Mouse (Mus musculus) heart, embryonic 12.5 days (tissue): ENCODE results near the gene Vcp. TPM values are rescaled to one million over a fixed set of nuclear protein-coding genes. Genes with fewer than 3 reads are reported as not detected.
A peak's percentile ranks its signal among the peaks of the same experiment; 100 is the strongest.

Experiments
- ATAC-seq: fragments of 200-750 bp; cut with Nextera tagmentation; 2 replicates; pipeline ENCODE4 v1.8.0; 2017; ENCODE audit warnings: moderate TSS enrichment, moderate library complexity; ENCODE audit not compliant: insufficient number of reproducible peaks, low FRiP score
- H3K27ac ChIP-seq: fragments of 300-500 bp; sonication (generic); 2 replicates; pipeline ENCODE4 v1.5.1; 2016; ENCODE audit warnings: mild to moderate bottlenecking, moderate library complexity; ENCODE audit not compliant: poor library complexity, severe bottlenecking
- H3K27me3 ChIP-seq: fragments of 300-500 bp; sonication (generic); replicated peaks from 2 replicates; pipeline ENCODE4 v1.6.1; 2016; ENCODE audit warnings: mild to moderate bottlenecking, moderate library complexity
- H3K36me3 ChIP-seq: fragments of 300-500 bp; sonication (generic); 2 replicates; pipeline ENCODE4 v1.6.1; 2016; ENCODE audit warnings: mild to moderate bottlenecking, moderate library complexity
- H3K4me1 ChIP-seq: fragments of 300-500 bp; sonication (generic); replicated peaks from 2 replicates; pipeline ENCODE4 v1.6.1; 2016; ENCODE audit warnings: mild to moderate bottlenecking
- H3K4me2 ChIP-seq: fragments of 300-500 bp; sonication (generic); 2 replicates; pipeline ENCODE4 v1.6.1; 2016; ENCODE audit warnings: mild to moderate bottlenecking, moderate library complexity
- H3K4me3 ChIP-seq: fragments of 300-500 bp; sonication (generic); 2 replicates; pipeline ENCODE4 v1.5.1; 2016; ENCODE audit warnings: mild to moderate bottlenecking
- H3K9ac ChIP-seq: fragments of 300-500 bp; sonication (generic); 2 replicates; pipeline ENCODE4 v1.6.1; 2016; ENCODE audit warnings: mild to moderate bottlenecking, moderate library complexity
- H3K9me3 ChIP-seq: fragments of 300-500 bp; sonication (generic); replicated peaks from 2 replicates; pipeline ENCODE4 v1.6.1; 2016; ENCODE audit warnings: mild to moderate bottlenecking, moderate library complexity
- WGBS: fragments of 180-500 bp; shearing (Covaris S2); methylation state at CpG from one replicate; pipeline ENCODE4 v1.1.7; 2016; 5-methylcytosine and 5-hydroxymethylcytosine counted together
- polyA plus RNA-seq: library from polyadenylated mRNA; unstranded; fragments of >200 nt; fragmentation: Nextera tagmentation; extraction: Ambion mirVana; gene quantifications from 2 replicates; pipeline ENCODE4 v1.2.1, GENCODE M21; 2016

Gene Vcp
- polyA plus RNA-seq, 1 experiment from 2014 or later, result 568 TPM

DNA sequence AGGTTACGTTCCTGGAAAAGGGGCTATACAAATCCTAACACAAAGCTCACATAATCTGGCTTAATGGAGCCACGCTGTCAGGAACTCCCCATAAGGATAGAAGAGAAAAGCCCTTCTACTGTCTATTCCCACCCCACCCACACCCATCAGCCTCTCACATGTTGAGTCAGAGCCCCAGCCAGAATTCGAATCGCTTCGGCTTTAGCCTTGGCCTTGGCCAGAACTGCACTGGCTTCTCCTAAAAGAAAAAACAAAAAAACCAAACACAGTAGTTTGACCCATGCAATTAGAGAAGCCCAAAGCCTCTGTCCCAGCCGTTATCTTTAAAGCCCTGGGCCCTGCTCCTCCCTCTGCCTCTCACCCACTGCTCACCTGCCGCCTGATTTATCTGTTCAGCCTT, 28.8 kb upstream of the Vcp start:
- H3K4me3 ChIP-seq, result no peak overlapping the region
- ATAC-seq, result no peak
- WGBS, result 93% methylated on average over 7 of the region's 7 CpGs
- peaks cover 51% of the 10 kb centered on the region for H3K36me3 ChIP-seq
- H3K27me3 ChIP-seq, result no peaks in the 10 kb centered on the region
- no peak overlapping the region for H3K9ac ChIP-seq
- no peak overlapping the region for H3K4me2 ChIP-seq
- no peak overlapping the region for H3K27ac ChIP-seq
- H3K9me3 ChIP-seq, result no peaks in the 10 kb centered on the region
- peaks cover 23% of the 10 kb centered on the region for H3K4me1 ChIP-seq

DNA sequence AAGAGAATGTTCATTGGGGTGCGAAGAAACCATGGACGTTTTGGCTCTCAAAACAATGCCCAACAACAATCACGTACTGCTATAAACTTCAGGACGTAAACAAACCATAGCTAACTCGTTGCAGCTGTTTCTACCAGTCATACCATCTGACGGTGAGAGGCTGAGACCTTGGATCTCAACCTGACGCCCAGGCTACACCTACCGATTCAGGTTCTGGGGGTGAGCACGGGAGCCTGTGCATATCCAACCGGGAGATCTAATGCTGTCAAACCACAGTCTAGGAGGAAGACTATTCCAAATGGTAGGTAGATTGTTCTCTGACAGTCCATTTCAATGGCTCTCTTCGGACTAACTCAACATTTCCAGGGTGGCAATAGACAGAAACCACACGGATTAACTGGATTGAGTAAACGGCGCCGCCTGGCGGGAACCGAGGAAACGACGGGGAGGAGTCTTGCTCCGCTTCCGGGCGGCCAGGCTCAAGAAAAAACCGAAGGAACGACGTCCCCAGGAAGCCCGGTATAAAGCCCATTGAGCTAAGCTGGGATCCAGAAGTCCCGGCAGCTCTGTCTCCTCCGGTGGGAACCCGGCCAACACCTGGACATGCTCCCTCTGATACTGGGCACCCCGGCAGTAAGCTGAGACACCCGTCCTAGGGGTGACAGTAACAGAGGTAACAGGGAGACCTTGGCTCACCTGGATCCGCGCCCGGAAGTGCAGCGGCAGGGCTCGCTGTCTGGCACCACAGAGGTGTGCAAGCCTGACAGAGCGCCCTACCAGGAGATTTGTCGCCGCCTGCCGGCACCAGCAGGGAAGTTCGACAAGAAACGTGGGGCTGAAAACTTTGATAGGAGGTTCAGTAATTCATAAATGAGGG, 25.0 kb upstream of the Vcp start, which contains the start of gene Pigo:
Gene Pigo, minus strand, starts transcription at position 736 of the 877 bp plus-strand sequence.
- WGBS, result 10% methylated on average over 42 of the region's 42 CpGs
- Histone ChIP-seq H3K27me3 (no peaks in the 10 kb centered on the region), H3K36me3 (peaks cover 69% of the 10 kb centered on the region), H3K9me3 (no peaks in the 10 kb centered on the region), H3K27ac (peak within 1 kb of the TSS; percentile 86), H3K4me3 (peak within 1 kb of the TSS; percentile 68), H3K4me1 (peaks cover 15% of the 10 kb centered on the region), H3K4me2 (peak within 1 kb of the TSS; percentile 75), H3K9ac (peak within 1 kb of the TSS; percentile 66)
- ATAC-seq, result peak; percentile 89

DNA sequence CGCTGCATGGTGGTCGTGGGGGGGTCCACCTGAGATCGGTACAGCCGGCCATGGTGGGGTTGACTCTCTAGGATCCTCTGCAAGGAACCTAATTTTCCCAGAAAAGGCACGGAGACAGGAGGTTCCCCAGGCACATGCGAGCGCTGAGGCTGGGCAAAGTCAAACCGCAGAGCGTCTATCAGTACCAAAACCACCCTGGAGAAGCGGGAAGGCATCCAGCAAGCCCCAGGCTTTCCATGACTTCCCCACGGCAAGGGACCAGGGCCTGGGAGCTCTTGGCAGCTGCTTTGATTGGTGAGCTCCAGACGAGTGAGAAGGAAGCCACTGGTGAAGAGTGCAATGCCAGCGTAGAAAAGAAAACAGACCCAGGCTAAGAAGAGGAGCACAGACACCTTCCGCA, 24.4 kb upstream of the Vcp start:
- no peaks in the 10 kb centered on the region for H3K9me3 ChIP-seq
- H3K4me2 ChIP-seq, result peak overlapping the region; percentile 75
- H3K4me3 ChIP-seq, result peak overlapping the region; percentile 68
- H3K27ac ChIP-seq, result no peak overlapping the region
- ATAC-seq, result no peak
- H3K4me1 ChIP-seq, result peaks cover 10% of the 10 kb centered on the region
- H3K36me3 ChIP-seq, result peaks cover 73% of the 10 kb centered on the region
- 78% methylated on average over 14 of the region's 14 CpGs for WGBS
- H3K27me3 ChIP-seq, result no peaks in the 10 kb centered on the region
- peak overlapping the region; percentile 66 for H3K9ac ChIP-seq

DNA sequence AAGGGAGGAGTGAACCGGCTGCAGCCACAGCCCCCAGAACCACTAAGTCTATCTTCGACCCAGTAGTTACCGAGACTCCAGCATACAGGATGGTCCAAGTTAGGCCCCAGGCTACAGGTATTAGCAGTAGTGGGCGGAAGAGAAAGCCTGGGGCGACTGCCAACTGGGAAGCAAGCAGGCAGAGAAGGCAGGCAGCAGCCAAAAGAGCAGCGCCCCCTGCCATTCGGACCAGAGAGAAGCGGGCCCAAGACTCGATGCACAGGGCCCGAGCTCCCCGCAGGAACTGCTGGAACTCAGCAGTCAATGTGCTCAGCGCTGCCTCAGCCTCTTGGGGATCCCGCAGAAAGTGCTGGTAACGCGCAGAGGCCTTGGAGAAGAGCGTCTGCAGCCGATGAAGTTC, 21.0 kb upstream of the Vcp start:
- Histone ChIP-seq H3K4me3 (no peak overlapping the region), H3K9ac (no peak overlapping the region), H3K36me3 (peaks cover 71% of the 10 kb centered on the region), H3K27me3 (no peaks in the 10 kb centered on the region), H3K4me1 (peaks cover 10% of the 10 kb centered on the region), H3K27ac (no peak overlapping the region), H3K4me2 (no peak overlapping the region), H3K9me3 (no peaks in the 10 kb centered on the region)
- ATAC-seq, result no peak
- WGBS, result 73% methylated on average over 17 of the region's 17 CpGs

DNA sequence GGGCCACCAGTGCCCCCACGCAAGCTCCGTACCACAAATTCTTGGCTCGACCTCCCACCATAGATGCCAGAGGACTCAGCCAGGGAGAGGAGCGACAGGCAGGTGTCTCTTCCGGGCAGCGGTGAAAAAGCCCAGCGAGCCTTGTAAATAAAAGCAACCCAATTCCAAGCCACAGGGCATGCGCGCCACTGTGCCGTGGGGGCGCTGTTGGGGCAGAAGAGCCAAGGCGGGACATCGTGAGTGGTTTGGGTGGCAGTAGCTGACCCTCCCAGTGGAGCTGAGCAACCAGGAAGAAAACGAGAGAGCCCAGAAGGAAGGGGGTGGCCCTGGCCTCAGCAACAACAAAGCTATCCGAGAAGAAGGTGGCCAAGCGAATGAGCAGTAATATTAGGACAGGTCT, 20.6 kb upstream of the Vcp start:
- H3K27me3 ChIP-seq, result no peaks in the 10 kb centered on the region
- no peaks in the 10 kb centered on the region for H3K9me3 ChIP-seq
- no peak overlapping the region for H3K9ac ChIP-seq
- H3K4me3 ChIP-seq, result no peak overlapping the region
- no peak overlapping the region for H3K4me2 ChIP-seq
- peaks cover 10% of the 10 kb centered on the region for H3K4me1 ChIP-seq
- WGBS, result 84% methylated on average over 16 of the region's 16 CpGs
- H3K36me3 ChIP-seq, result peaks cover 71% of the 10 kb centered on the region
- no peak for ATAC-seq
- no peak overlapping the region for H3K27ac ChIP-seq

DNA sequence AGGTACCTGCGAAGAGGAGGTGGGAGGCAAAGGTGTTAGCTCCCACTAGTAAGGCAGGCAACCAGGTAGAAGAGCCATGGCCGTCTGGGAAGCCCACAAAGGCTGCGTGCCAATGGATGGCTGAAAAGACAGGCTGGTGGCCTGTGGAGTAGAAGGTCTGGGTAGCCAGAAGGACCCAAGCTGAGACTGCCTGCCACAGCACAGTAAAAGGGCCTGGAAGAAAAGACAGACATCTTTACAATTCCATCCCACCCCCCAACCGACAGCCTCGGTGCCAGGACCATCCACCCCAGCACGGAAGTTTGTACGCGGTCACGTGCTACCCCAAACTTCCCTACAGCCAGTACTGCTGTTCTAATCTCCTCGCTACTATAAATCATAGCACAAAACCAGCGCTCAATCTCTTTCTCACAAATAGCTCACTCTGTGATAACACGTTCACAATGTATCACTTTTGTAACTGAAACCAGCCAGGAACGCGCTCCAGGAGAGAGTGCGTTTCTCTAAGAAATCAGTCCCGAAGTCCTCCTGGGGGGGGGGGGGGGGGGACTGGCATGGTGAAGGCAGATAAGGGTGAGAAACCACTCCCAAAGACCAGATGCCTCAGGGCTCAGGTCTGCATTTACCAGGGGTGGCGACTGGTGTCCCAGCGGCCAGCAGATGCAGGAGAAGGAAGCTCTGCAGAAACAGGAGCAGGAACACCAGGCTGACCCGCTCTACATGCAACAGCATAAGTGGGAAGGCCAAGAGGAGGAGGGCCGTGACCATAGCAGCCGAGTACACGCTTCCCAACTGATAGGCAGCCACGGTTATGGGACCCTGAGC, 19.5 kb upstream of the Vcp start:
- H3K9me3 ChIP-seq, result no peaks in the 10 kb centered on the region
- ATAC-seq, result no peak
- no peak overlapping the region for H3K27ac ChIP-seq
- H3K27me3 ChIP-seq, result no peaks in the 10 kb centered on the region
- no peak overlapping the region for H3K9ac ChIP-seq
- H3K4me2 ChIP-seq, result no peak overlapping the region
- WGBS, result 85% methylated on average over 23 of the region's 23 CpGs
- peaks cover 71% of the 10 kb centered on the region for H3K36me3 ChIP-seq
- H3K4me3 ChIP-seq, result no peak overlapping the region
- H3K4me1 ChIP-seq, result peaks cover 6% of the 10 kb centered on the region

DNA sequence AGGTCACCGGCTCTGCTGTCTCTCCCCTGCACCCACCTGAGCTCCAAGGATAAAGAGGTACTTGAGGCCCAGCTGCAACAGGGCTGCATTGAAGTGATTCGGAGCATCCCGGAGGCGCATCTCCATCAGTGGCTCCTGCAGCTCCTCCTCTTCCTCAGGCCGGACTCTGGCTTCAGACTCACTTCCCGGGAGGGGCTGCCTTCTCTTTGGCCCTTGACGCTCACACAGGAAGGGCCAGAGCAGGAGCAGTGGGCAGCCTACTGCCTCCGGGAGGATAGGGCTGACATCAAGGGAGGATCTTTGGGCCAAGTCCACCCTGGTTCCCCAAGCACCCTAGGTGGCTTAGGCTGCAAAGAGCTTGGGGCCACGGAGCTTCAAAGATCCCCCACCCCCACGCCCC, 18.9 kb upstream of the Vcp start:
- no peak overlapping the region for H3K9ac ChIP-seq
- no peaks in the 10 kb centered on the region for H3K4me1 ChIP-seq
- no peaks in the 10 kb centered on the region for H3K9me3 ChIP-seq
- WGBS, result 94% methylated on average over 10 of the region's 10 CpGs
- H3K4me2 ChIP-seq, result no peak overlapping the region
- peaks cover 71% of the 10 kb centered on the region for H3K36me3 ChIP-seq
- H3K27me3 ChIP-seq, result no peaks in the 10 kb centered on the region
- H3K27ac ChIP-seq, result no peak overlapping the region
- ATAC-seq, result no peak
- H3K4me3 ChIP-seq, result no peak overlapping the region

DNA sequence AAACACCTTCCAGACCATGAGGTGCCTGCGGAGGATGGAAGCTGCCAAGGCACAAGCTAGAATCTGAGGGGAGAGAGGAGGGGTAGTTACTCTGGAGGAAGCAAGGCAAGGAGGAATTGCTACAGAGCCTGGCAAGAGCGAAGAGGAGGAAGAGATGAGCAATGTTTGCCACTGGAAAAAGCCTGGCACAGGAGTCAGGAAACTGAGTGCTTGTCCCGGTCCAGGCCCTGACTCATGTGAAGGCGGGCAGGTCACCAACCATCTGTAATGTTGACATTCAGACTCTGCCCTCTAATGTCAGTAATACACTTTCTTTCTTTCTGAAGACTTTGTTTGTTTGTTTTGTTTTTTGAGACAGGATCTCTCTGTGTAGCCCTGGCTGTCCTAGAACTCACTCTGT, 17.8 kb upstream of the Vcp start:
- Histone ChIP-seq H3K27ac (no peak overlapping the region), H3K27me3 (no peaks in the 10 kb centered on the region), H3K4me3 (no peak overlapping the region), H3K4me2 (no peak overlapping the region), H3K4me1 (peaks cover 7% of the 10 kb centered on the region; the same call in 1 of the 2 replicates), H3K9me3 (no peaks in the 10 kb centered on the region), H3K9ac (no peak overlapping the region), H3K36me3 (peaks cover 65% of the 10 kb centered on the region)
- no peak for ATAC-seq
- 92% methylated on average over 4 of the region's 4 CpGs for WGBS

DNA sequence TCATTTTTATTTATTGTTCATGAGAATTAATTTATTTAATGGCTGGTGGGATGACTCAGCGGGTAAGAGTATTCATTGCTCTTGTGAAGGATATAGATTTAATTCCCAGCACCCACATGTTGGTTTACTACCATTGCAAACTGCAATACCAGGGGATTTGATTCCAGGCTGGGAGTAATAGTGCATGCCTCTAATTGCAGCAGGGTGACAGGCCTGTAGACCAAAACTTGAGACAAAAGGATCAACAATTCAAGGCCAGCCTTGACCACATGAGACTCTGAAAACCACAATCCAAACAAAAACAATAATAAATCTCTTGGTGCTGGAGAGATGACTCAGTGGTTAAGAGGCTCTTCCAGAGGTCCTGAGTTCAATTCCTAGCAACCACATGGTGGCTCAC, 11.8 kb upstream of the Vcp start:
- peaks cover 9% of the 10 kb centered on the region for H3K36me3 ChIP-seq
- H3K4me1 ChIP-seq, result peaks cover 18% of the 10 kb centered on the region
- no peak overlapping the region for H3K4me2 ChIP-seq
- H3K9me3 ChIP-seq, result no peaks in the 10 kb centered on the region
- ATAC-seq, result no peak
- no peak overlapping the region for H3K4me3 ChIP-seq
- H3K27ac ChIP-seq, result no peak overlapping the region
- H3K27me3 ChIP-seq, result no peaks in the 10 kb centered on the region
- no peak overlapping the region for H3K9ac ChIP-seq
- WGBS, result 84% methylated on average over 1 of the region's 1 CpGs

DNA sequence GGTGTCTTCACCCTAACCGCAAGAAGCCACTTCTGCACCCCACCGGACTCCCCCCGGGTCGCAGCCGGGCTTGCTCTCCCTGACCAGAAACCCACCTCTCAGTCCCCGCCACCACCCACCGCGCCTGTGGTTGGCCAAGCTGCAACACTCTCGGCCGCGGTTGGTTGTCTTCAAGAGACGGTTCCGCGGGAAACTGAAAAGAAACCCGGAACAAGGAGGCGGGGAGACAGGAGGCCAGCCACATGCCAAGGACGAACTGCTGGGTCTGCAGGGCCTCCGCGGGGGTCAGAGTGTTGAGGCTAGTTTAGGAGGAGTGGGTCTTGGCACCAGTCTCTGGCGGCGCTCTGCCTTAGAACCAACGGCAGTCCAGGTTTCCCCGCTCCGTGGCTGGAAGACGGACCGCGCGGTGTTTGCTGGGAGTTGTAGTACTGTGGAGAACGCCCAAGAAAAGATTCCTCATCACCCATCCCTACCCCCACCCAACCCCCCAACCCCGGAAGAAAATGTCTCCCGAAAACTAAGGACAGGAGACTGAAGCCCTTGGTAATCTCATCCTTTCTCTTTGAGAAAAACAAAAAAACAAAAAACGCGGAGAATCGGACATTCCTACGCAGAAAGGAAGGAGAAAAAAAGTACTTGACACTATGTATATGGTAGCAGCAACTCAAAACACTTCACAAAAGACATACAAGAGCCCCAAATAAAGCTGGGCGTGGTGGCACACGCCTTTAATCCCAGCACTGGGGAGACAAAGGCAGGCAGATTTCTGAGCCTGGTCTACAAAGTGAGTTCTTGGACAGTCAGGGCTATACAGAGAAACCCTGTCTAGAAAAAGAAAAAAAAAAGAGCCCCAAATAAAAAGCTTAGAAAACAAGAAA, 10.1 kb upstream of the Vcp start, which contains the start of gene Fancg:
Gene Fancg, minus strand, starts transcription at position 346 of the 878 bp plus-strand sequence.
- Histone ChIP-seq H3K36me3 (peaks cover 8% of the 10 kb centered on the region; the same call in 1 of the 2 replicates), H3K27ac (peak within 1 kb of the TSS; percentile 76), H3K27me3 (no peaks in the 10 kb centered on the region), H3K4me1 (peaks cover 18% of the 10 kb centered on the region), H3K9ac (peak within 1 kb of the TSS; percentile 76), H3K4me3 (peak within 1 kb of the TSS; percentile 90), H3K4me2 (peak within 1 kb of the TSS; percentile 82), H3K9me3 (no peaks in the 10 kb centered on the region)
- under 1% methylated on average over 37 of the region's 37 CpGs for WGBS
- peak; percentile 89 for ATAC-seq
